Mouse (Mus musculus) neural tube, embryonic 14.5 days (tissue): ENCODE measurements around the gene Hoxb8. TPM values are rescaled to one million over a fixed set of nuclear protein-coding genes. Genes with fewer than 3 reads are reported as not detected.
A peak's percentile ranks its signal among the peaks of the same experiment; 100 is the strongest.

Source experiments
- ATAC-seq: fragments of 200-750 bp; cut with Nextera tagmentation; 2 replicates; pipeline ENCODE4 v1.8.0; 2017; ENCODE audit warnings: low read depth, mild to moderate bottlenecking, moderate TSS enrichment, moderate library complexity
- H3K27ac ChIP-seq: fragments of 300-500 bp; sonication (generic); 2 replicates; pipeline ENCODE4 v1.5.1; 2014; ENCODE audit warnings: low read depth, mild to moderate bottlenecking, control low read depth, low read length, moderate library complexity, mixed read lengths
- H3K27me3 ChIP-seq: fragments of 300-500 bp; sonication (generic); 2 replicates; pipeline ENCODE4 v1.6.1; 2014; ENCODE audit warnings: low read length; ENCODE audit not compliant: control insufficient read depth, insufficient read depth
- H3K36me3 ChIP-seq: fragments of 300-500 bp; sonication (generic); 2 replicates; pipeline ENCODE4 v1.6.1; 2014; ENCODE audit warnings: low read length, mixed read lengths; ENCODE audit not compliant: control insufficient read depth, insufficient read depth
- H3K4me1 ChIP-seq: fragments of 300-500 bp; sonication (generic); 2 replicates; pipeline ENCODE4 v1.6.1; 2014; ENCODE audit warnings: low read length; ENCODE audit not compliant: control insufficient read depth, insufficient read depth
- H3K4me2 ChIP-seq: fragments of 300-500 bp; sonication (generic); 2 replicates; pipeline ENCODE4 v1.6.1; 2014; ENCODE audit warnings: mild to moderate bottlenecking, low read depth, low read length, control low read depth
- H3K4me3 ChIP-seq: fragments of 300-500 bp; sonication (generic); 2 replicates; pipeline ENCODE4 v1.5.1; 2014; ENCODE audit warnings: low read depth, low read length, control low read depth, mixed read lengths
- H3K9ac ChIP-seq: fragments of 300-500 bp; sonication (generic); replicated peaks from 2 replicates; pipeline ENCODE4 v1.6.1; 2014; ENCODE audit warnings: low read depth, mild to moderate bottlenecking, control low read depth, low read length, mixed read lengths
- H3K9me3 ChIP-seq: fragments of 300-500 bp; sonication (generic); 2 replicates; pipeline ENCODE4 v1.6.1; 2016; ENCODE audit warnings: low read length; ENCODE audit not compliant: control insufficient read depth
- WGBS: fragments of 180-500 bp; shearing (Covaris S2); extraction: QIAGEN DNeasy Blood & Tissue Kit; methylation state at CpG from one replicate; pipeline ENCODE4 v1.1.7; 2014; 5-methylcytosine and 5-hydroxymethylcytosine counted together
- polyA plus RNA-seq: library from polyadenylated mRNA; unstranded; fragments of >200 nt; fragmentation: Nextera tagmentation; extraction: Ambion mirVana; gene quantifications from 2 replicates; pipeline ENCODE4 v1.2.1, GENCODE M21; 2014

Gene Hoxb8
- polyA plus RNA-seq, 1 experiment from 2014 or later = 120 TPM

DNA sequence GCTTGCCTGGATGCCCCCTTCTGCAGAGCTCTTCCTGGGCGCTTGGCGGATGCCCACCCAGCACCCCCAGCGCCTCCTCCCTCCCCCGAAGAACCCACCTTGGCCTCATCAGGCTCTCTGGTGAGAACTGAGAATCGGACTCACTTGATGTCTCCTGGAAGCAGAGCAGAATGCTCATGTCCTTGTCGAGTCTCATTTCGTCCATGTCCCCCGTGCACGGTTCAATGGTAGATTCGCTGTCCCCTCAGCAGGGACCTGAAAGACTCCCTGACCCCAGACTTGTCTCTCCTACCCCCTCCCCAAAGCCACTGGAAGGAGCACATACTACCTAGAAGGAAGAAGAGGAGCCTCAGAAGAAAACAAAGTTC, 19.3 kb downstream of the Hoxb8 start:
- H3K4me1 ChIP-seq = peaks cover 51% of the 10 kb centered on the region
- peak overlapping the region; percentile 100 for H3K4me2 ChIP-seq
- H3K36me3 ChIP-seq = peaks cover 37% of the 10 kb centered on the region
- H3K9me3 ChIP-seq = no peaks in the 10 kb centered on the region
- WGBS = 0% methylated on average over 9 of the region's 10 CpGs
- ATAC-seq = no peak
- H3K27me3 ChIP-seq = no peaks in the 10 kb centered on the region
- peak overlapping the region; percentile 100 for H3K27ac ChIP-seq
- H3K4me3 ChIP-seq = peak overlapping the region; percentile 95
- H3K9ac ChIP-seq = peak overlapping the region; percentile 100

DNA sequence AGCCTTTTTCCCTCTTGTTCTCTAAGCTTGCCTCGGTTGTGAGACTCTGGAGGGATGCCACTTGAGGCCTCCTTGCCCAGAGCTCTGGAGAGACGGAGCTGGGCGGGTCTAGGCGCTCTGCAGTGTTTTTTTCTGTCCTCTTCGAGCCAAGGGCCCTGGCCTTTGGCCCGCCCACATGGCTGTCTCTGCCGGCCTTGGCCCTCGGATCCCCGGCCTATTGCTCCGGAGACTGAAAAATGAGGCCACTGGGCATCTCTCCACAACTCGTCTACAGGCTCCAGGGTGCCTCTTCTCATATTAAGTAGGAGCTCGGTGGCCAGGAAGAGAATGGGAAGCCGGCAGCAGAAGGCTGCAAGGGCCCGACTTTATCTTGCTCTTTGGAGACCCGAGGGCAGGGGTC, 20.1 kb downstream of the Hoxb8 start:
- Histone ChIP-seq H3K27me3 (no peaks in the 10 kb centered on the region), H3K9me3 (no peaks in the 10 kb centered on the region), H3K4me2 (peak overlapping the region; percentile 100), H3K4me1 (peaks cover 53% of the 10 kb centered on the region), H3K36me3 (peaks cover 39% of the 10 kb centered on the region), H3K27ac (peak overlapping the region; percentile 100), H3K9ac (peak overlapping the region; percentile 100), H3K4me3 (peak overlapping the region; percentile 95)
- WGBS = 3% methylated on average over 15 of the region's 15 CpGs
- ATAC-seq = no peak

GRCm38 (mm10) chr11:96302381-96303150, 20.9 kb downstream of the Hoxb8 start:
- Histone ChIP-seq H3K9me3 (no peaks in the 10 kb centered on the region), H3K27me3 (no peaks in the 10 kb centered on the region), H3K27ac (peak overlapping the region; percentile 100), H3K36me3 (peaks cover 39% of the 10 kb centered on the region), H3K9ac (peak overlapping the region; percentile 100), H3K4me1 (peaks cover 49% of the 10 kb centered on the region), H3K4me3 (peak overlapping the region; percentile 95), H3K4me2 (peak overlapping the region; percentile 100)
- ATAC-seq = no peak
- WGBS = 4% methylated on average over 23 of the region's 23 CpGs

- no peaks in the 10 kb centered on the region for H3K9me3 ChIP-seq
- peak within 1 kb of the TSS; percentile 100 for H3K27ac ChIP-seq
- peaks cover 39% of the 10 kb centered on the region for H3K36me3 ChIP-seq
- ATAC-seq = peak; percentile 55
- 1% methylated on average over 69 of the region's 69 CpGs for WGBS
- peaks cover 47% of the 10 kb centered on the region for H3K4me1 ChIP-seq
- H3K4me3 ChIP-seq = peak within 1 kb of the TSS; percentile 95
- H3K4me2 ChIP-seq = peak within 1 kb of the TSS; percentile 100
- H3K27me3 ChIP-seq = no peaks in the 10 kb centered on the region
- H3K9ac ChIP-seq = peak within 1 kb of the TSS; percentile 100
Observed at GRCm38 (mm10) chr11:96303151-96304099, 21.7 kb downstream of the Hoxb8 start, which contains the start of gene Hoxb5. Hoxb5 (plus strand) TSS chr11:96303336.

GRCm38 (mm10) chr11:96304381-96305195, 22.9 kb downstream of the Hoxb8 start:
- H3K4me1 ChIP-seq = peaks cover 55% of the 10 kb centered on the region

DNA sequence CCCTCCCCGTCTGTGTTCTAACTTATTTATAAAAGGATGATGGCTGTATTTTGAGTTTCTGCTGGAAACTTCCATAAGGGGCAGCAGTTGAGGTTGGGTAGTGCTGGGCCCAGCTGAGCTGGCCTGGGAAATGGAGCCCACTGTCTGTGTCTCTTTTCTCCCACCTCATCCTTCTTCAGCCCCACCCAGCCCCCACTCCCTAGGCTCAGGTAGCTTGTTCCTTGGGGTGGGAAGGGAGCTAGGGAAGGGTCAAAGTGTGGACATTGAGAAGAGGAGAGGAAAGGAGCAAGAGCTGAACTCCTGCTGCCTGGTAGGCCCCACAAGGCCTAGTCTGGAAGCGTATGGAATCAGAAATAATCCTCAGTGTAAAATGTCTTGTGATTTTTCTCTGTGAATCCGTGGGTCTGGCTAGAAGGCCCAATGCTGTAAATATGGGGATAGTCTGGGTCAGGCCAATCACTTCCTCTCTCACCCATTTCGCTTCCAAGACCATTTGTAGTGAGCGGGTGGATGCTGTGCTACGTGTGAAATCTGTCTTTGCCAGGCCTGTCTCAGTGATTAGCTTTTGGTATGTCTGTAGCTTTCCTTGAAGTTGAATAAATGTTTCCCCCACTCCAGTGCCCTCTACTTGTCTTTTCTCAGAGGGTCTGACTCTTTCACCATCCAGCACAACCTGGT, 23.9 kb downstream of the Hoxb8 start:
- H3K27ac ChIP-seq = peak overlapping the region; percentile 100
- H3K9ac ChIP-seq = peak overlapping the region; percentile 100
- peak overlapping the region; percentile 100 for H3K4me2 ChIP-seq
- H3K4me1 ChIP-seq = peaks cover 57% of the 10 kb centered on the region
- 16% methylated on average over 6 of the region's 6 CpGs for WGBS
- H3K9me3 ChIP-seq = no peaks in the 10 kb centered on the region
- H3K36me3 ChIP-seq = peaks cover 37% of the 10 kb centered on the region
- ATAC-seq = no peak
- no peaks in the 10 kb centered on the region for H3K27me3 ChIP-seq
- H3K4me3 ChIP-seq = peak overlapping the region; percentile 95

More at GRCm38 (mm10) chr11:96304381-96305195, 22.9 kb downstream of the Hoxb8 start:
- ATAC-seq = no peak
- H3K4me3 ChIP-seq = peak overlapping the region; percentile 95
- H3K27ac ChIP-seq = peak overlapping the region; percentile 100
- H3K9me3 ChIP-seq = no peaks in the 10 kb centered on the region
- H3K9ac ChIP-seq = peak overlapping the region; percentile 100
- peak overlapping the region; percentile 100 for H3K4me2 ChIP-seq
- H3K27me3 ChIP-seq = no peaks in the 10 kb centered on the region
- 2% methylated on average over 38 of the region's 38 CpGs for WGBS
- peaks cover 39% of the 10 kb centered on the region for H3K36me3 ChIP-seq

GRCm38 (mm10) chr11:96306183-96306907, 24.6 kb downstream of the Hoxb8 start:
- ATAC-seq = 0 out of 2 replicates have a peak, but pooled peaks have one; percentile 1
- 9% methylated on average over 7 of the region's 7 CpGs for WGBS
- H3K27ac ChIP-seq = peak overlapping the region; percentile 100
- H3K4me1 ChIP-seq = peaks cover 59% of the 10 kb centered on the region
- H3K36me3 ChIP-seq = peaks cover 31% of the 10 kb centered on the region; the same call in 1 of the 2 replicates
- H3K9me3 ChIP-seq = no peaks in the 10 kb centered on the region
- H3K4me2 ChIP-seq = peak overlapping the region; percentile 100
- H3K9ac ChIP-seq = peak overlapping the region; percentile 100
- peak overlapping the region; percentile 95 for H3K4me3 ChIP-seq
- no peaks in the 10 kb centered on the region for H3K27me3 ChIP-seq
